Comparison of ENCODE assay signal across 8 mouse cellular contexts in the genomic region with DNA sequence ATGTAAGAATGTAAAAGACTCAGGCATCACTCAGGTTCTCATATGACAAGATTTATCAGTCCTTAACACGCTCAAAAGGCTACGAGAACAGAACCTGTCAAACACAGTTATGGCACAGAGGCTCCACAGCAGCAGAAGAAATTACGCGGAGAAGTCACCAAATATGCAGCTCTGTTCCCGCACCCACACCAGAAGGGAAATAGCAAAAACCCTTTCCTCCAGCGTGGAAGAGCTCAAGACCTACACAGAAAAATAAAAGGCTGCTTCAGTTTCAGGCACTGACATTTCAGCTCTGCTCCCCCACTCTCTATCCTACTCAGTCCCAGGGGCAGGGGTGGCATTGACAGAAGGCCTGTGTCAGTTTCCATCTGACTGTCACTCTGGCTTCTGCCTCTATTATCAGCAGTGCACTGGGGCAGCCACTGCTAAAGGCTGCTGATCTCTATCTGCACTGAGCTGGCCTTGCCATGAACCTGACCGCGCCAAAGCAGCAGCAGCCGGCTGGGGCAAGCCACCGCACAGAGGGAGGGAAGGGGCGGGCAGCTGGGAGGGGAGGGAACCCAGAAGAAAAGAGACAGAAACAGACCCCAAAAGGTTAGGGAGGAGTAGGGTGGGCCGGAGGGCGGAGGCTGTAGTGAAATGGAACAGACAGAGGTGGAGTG.
A peak's percentile ranks its signal among the peaks of the same experiment; 100 is the strongest.
DNase-seq lines count a peak whose midpoint lies in the region; ATAC-seq and TF ChIP-seq lines count a peak whose summit lies in the region.

No protein-coding gene starts in this region.

- H3K36me3 ChIP-seq in heart, embryonic 10.5 days = no peaks in the 10 kb centered on the region
- H3K36me3 ChIP-seq in hindbrain, embryonic 12.5 days = no peaks in the 10 kb centered on the region
- H3K36me3 ChIP-seq in thymus, adult 2 months (ENCODE audit: control insufficient read depth, insufficient read depth, low read length) = no peaks in the 10 kb centered on the region

- peak overlapping the region; percentile 46 for H3K4me3 ChIP-seq in heart, embryonic 10.5 days
- peak overlapping the region; percentile 22 for H3K4me3 ChIP-seq in hindbrain, embryonic 12.5 days
- H3K4me3 ChIP-seq in olfactory bulb, adult 2 months (ENCODE audit: insufficient read depth, low read depth, low read length) = peak overlapping the region; percentile 2; the same call in 1 of the 2 replicates
- H3K4me3 ChIP-seq in thymus, adult 2 months (ENCODE audit: control insufficient read depth, insufficient read depth, low read length) = no peak overlapping the region

- peak; percentile 76 for DNase-seq in heart, embryonic 10.5 days (ENCODE audit: low spot score)
- no peak for DNase-seq in heart, adult 8-10 months (ENCODE audit: low spot score)
- peak; percentile 32 for DNase-seq in adrenal gland, postnatal 14 days
- peak; percentile 5 to 12 for DNase-seq in left cerebral cortex, adult 8-10 months (ENCODE audit: low spot score in 2 of 2)
- no peak for DNase-seq in thymus, adult 2 months

- no peak for TF ChIP-seq POLR2A in olfactory bulb, adult 2 months (IDR thresholded peaks at IDR 0.05; ENCODE audit: insufficient read depth, low read depth, low read length)
- no peak for TF ChIP-seq POLR2A in thymus, adult 2 months (IDR thresholded peaks at IDR 0.05; ENCODE audit: control insufficient read depth, extremely low read depth, insufficient read depth, low read length, poor library complexity)

- peak overlapping the region; percentile 44 for H3K4me2 ChIP-seq in hindbrain, embryonic 12.5 days (replicated peaks)

- no peaks in the 10 kb centered on the region for H3K9me3 ChIP-seq in heart, embryonic 10.5 days
- H3K9me3 ChIP-seq in hindbrain, embryonic 12.5 days (replicated peaks) = no peaks in the 10 kb centered on the region

- TF ChIP-seq CTCF in olfactory bulb, adult 2 months (IDR thresholded peaks at IDR 0.05; ENCODE audit: insufficient read depth, low read depth, low read length) = no peak
- TF ChIP-seq CTCF in thymus, adult 2 months (IDR thresholded peaks at IDR 0.05; ENCODE audit: borderline replicate concordance, control insufficient read depth, extremely low read depth, insufficient read depth, low read length, poor library complexity) = no peak

- peak overlapping the region; percentile 13; the same call in 1 of the 2 replicates for H3K9ac ChIP-seq in hindbrain, embryonic 12.5 days

- peak; percentile 99 for ATAC-seq in hindbrain, embryonic 12.5 days (ENCODE audit: low FRiP score)
- no peak for ATAC-seq in erythroblast, adult 5-6 weeks (replicated peaks; ENCODE audit: low FRiP score, poor library complexity, severe bottlenecking)

- no peaks in the 10 kb centered on the region for H3K27me3 ChIP-seq in heart, embryonic 10.5 days (ENCODE audit: insufficient read depth, poor library complexity, severe bottlenecking)
- no peaks in the 10 kb centered on the region for H3K27me3 ChIP-seq in hindbrain, embryonic 12.5 days
- H3K27me3 ChIP-seq in thymus, adult 2 months (ENCODE audit: control insufficient read depth, insufficient read depth, low read length) = no peaks in the 10 kb centered on the region

- H3K27ac ChIP-seq in heart, embryonic 10.5 days = peak overlapping the region; percentile 60
- H3K27ac ChIP-seq in hindbrain, embryonic 12.5 days = peak overlapping the region; percentile 90
- H3K27ac ChIP-seq in olfactory bulb, adult 2 months (ENCODE audit: insufficient read depth, low read depth, low read length) = no peak overlapping the region
- no peak overlapping the region for H3K27ac ChIP-seq in thymus, adult 2 months (ENCODE audit: control insufficient read depth, insufficient read depth, low read length)

- WGBS in heart, embryonic 10.5 days = 22% methylated on average over 13 of the region's 13 CpGs
- WGBS in hindbrain, embryonic 12.5 days = 19% methylated on average over 13 of the region's 13 CpGs
- 23% methylated on average over 13 of the region's 13 CpGs for WGBS in olfactory bulb, adult 2 months
- 43% methylated on average over 13 of the region's 13 CpGs for WGBS in thymus, adult 2 months

- H3K4me1 ChIP-seq in heart, embryonic 10.5 days = peaks cover 10% of the 10 kb centered on the region; the same call in 1 of the 2 replicates
- peaks cover 11% of the 10 kb centered on the region for H3K4me1 ChIP-seq in hindbrain, embryonic 12.5 days
- H3K4me1 ChIP-seq in olfactory bulb, adult 2 months (ENCODE audit: control insufficient read depth, insufficient read depth, low read length) = peaks cover 7% of the 10 kb centered on the region
- H3K4me1 ChIP-seq in thymus, adult 2 months (replicated peaks; ENCODE audit: control insufficient read depth, insufficient read depth, low read length) = no peaks in the 10 kb centered on the region

Comparison
In these comparisons a context has a peak if more than half of its experiments do, and no peak if none do; other contexts are left out.
1. DNase-seq: peak in heart, embryonic 10.5 days (single experiment), adrenal gland, postnatal 14 days (single experiment) and left cerebral cortex, adult 8-10 months (2 of 2); none in heart, adult 8-10 months (single experiment) and thymus, adult 2 months (single experiment).
2. H3K27ac ChIP-seq: peak in heart, embryonic 10.5 days (single experiment) and hindbrain, embryonic 12.5 days (single experiment); none in olfactory bulb, adult 2 months (single experiment) and thymus, adult 2 months (single experiment).